17 mouse cellular contexts compared by ENCODE assay signal in the genomic region with DNA sequence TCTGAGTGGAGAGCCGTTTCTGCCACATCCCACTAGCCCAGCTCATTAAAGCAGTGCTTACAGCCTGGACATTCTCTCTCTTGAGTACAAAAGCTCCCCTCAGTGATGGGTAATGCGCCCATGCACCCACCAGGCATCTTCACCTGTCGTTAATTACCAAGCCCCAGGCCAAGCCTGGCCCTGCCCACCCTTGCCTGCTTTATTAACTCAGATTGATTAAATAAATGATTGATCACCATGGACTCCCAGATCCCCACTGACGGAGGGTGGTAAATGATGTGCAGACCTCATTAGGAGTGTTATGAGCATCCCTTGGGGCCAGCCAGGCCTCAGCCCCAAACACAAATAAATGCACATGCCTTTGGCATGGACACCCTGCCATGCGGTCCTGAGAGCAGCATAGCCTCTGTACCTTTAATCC.
DNase-seq lines count a peak whose midpoint lies in the region; ATAC-seq lines count a peak whose summit lies in the region.
"Had no signal": no experiment of that assay in that cellular context is flagged by ENCODE, and none has a peak within 500 bp of the region (broad histone marks: within the 10 kb centered on the region; RNA-seq: fewer than 3 reads in every experiment).

No protein-coding gene starts in this region.

- no peaks in the 10 kb centered on the region for H3K9me3 ChIP-seq in limb, embryonic 11.5 days (ENCODE audit: control insufficient read depth, low read length)
- no peaks in the 10 kb centered on the region for H3K9me3 ChIP-seq in limb, embryonic 10.5 days (replicated peaks)
- no peaks in the 10 kb centered on the region for H3K9me3 ChIP-seq in hindbrain, embryonic 11.5 days (ENCODE audit: control insufficient read depth, low read length)
- H3K9me3 ChIP-seq in hindbrain, embryonic 15.5 days, result no peaks in the 10 kb centered on the region
- no peaks in the 10 kb centered on the region for H3K9me3 ChIP-seq in neural tube, embryonic 14.5 days (ENCODE audit: control insufficient read depth, low read length)
- H3K9me3 ChIP-seq: heart, embryonic 12.5 days; intestine, embryonic 15.5 days; kidney, embryonic 15.5 days had no signal

- no peak overlapping the region for H3K27ac ChIP-seq in limb, embryonic 11.5 days (replicated peaks; ENCODE audit: low read depth, low read length)
- no peak overlapping the region for H3K27ac ChIP-seq in limb, embryonic 10.5 days
- H3K27ac ChIP-seq in hindbrain, embryonic 11.5 days (ENCODE audit: low read depth, low read length), result no peak overlapping the region
- H3K27ac ChIP-seq in hindbrain, embryonic 15.5 days (replicated peaks), result no peak overlapping the region
- H3K27ac ChIP-seq in neural tube, embryonic 14.5 days (ENCODE audit: low read depth, low read length), result no peak overlapping the region
- H3K27ac ChIP-seq: intestine, embryonic 15.5 days; kidney, embryonic 15.5 days had no signal

- H3K4me2 ChIP-seq in limb, embryonic 11.5 days (ENCODE audit: low read depth, severe bottlenecking), result no peak overlapping the region
- H3K4me2 ChIP-seq in hindbrain, embryonic 11.5 days (replicated peaks; ENCODE audit: low read depth, low read length), result no peak overlapping the region
- no peak overlapping the region for H3K4me2 ChIP-seq in hindbrain, embryonic 15.5 days
- H3K4me2 ChIP-seq in neural tube, embryonic 14.5 days (ENCODE audit: low read depth, low read length), result no peak overlapping the region
- H3K4me2 ChIP-seq: heart, embryonic 12.5 days; intestine, embryonic 15.5 days; kidney, embryonic 15.5 days; liver, embryonic 11.5 days had no signal

- no peaks in the 10 kb centered on the region for H3K36me3 ChIP-seq in limb, embryonic 11.5 days (ENCODE audit: control insufficient read depth, insufficient read depth, low read length)
- H3K36me3 ChIP-seq in limb, embryonic 10.5 days, result no peaks in the 10 kb centered on the region
- no peaks in the 10 kb centered on the region for H3K36me3 ChIP-seq in hindbrain, embryonic 11.5 days (ENCODE audit: control insufficient read depth, insufficient read depth, low read length)
- no peaks in the 10 kb centered on the region for H3K36me3 ChIP-seq in hindbrain, embryonic 15.5 days
- H3K36me3 ChIP-seq in neural tube, embryonic 14.5 days (ENCODE audit: control insufficient read depth, insufficient read depth, low read length), result no peaks in the 10 kb centered on the region
- H3K36me3 ChIP-seq: heart, embryonic 12.5 days; intestine, embryonic 15.5 days; kidney, embryonic 15.5 days had no signal

- peak; percentile 29 for DNase-seq in limb, embryonic 11.5 days (ENCODE audit: low spot score)
- DNase-seq in limb, embryonic 10.5 days (ENCODE audit: low spot score), result no peak
- DNase-seq in hindbrain, embryonic 11.5 days (ENCODE audit: low spot score), result peak; percentile 36
- DNase-seq in ovary, postnatal 10 days (ENCODE audit: low spot score), result no peak
- no peak for DNase-seq in thymus, postnatal 14 days
- DNase-seq: cerebellum, postnatal 14 days; gastrocnemius, postnatal 25 days; lung, adult 2 months; lung, postnatal 36 days; spleen, adult 18-20 months had no signal

- H3K27me3 ChIP-seq in limb, embryonic 11.5 days (ENCODE audit: control insufficient read depth, insufficient read depth, low read length), result no peaks in the 10 kb centered on the region
- H3K27me3 ChIP-seq in limb, embryonic 10.5 days (ENCODE audit: low read depth, poor library complexity, severe bottlenecking), result no peaks in the 10 kb centered on the region
- H3K27me3 ChIP-seq in hindbrain, embryonic 11.5 days (ENCODE audit: control insufficient read depth, insufficient read depth, low read length), result no peaks in the 10 kb centered on the region
- H3K27me3 ChIP-seq in hindbrain, embryonic 15.5 days, result no peaks in the 10 kb centered on the region
- no peaks in the 10 kb centered on the region; the same call in 1 of the 2 replicates for H3K27me3 ChIP-seq in neural tube, embryonic 14.5 days (ENCODE audit: control insufficient read depth, insufficient read depth, low read length)
- H3K27me3 ChIP-seq: intestine, embryonic 15.5 days; kidney, embryonic 15.5 days had no signal

- 0 out of 2 replicates have a peak, but pooled peaks cover 2% of the 10 kb centered on the region for H3K4me1 ChIP-seq in limb, embryonic 11.5 days (ENCODE audit: control insufficient read depth, insufficient read depth, low read length)
- H3K4me1 ChIP-seq in limb, embryonic 10.5 days, result peaks cover 21% of the 10 kb centered on the region
- no peaks in the 10 kb centered on the region for H3K4me1 ChIP-seq in hindbrain, embryonic 11.5 days (replicated peaks; ENCODE audit: control insufficient read depth, insufficient read depth, low read length)
- 0 out of 2 replicates have a peak, but pooled peaks cover 4% of the 10 kb centered on the region for H3K4me1 ChIP-seq in hindbrain, embryonic 15.5 days (replicated peaks)
- no peaks in the 10 kb centered on the region for H3K4me1 ChIP-seq in neural tube, embryonic 14.5 days (ENCODE audit: control insufficient read depth, insufficient read depth, low read length)

- ATAC-seq in limb, embryonic 11.5 days (ENCODE audit: insufficient number of reproducible peaks, low FRiP score, low TSS enrichment, low read depth), result no peak
- peak; percentile 88 for ATAC-seq in hindbrain, embryonic 11.5 days (ENCODE audit: low FRiP score)
- ATAC-seq in hindbrain, embryonic 15.5 days (ENCODE audit: low FRiP score, low read depth), result peak; percentile 65; the same call in 1 of the 2 replicates
- peak; percentile 56; the same call in 1 of the 2 replicates for ATAC-seq in neural tube, embryonic 14.5 days (ENCODE audit: low read depth)
- ATAC-seq: intestine, embryonic 15.5 days had no signal

- WGBS in limb, embryonic 11.5 days, result 20% methylated on average over 5 of the region's 5 CpGs
- 38% methylated on average over 5 of the region's 5 CpGs for WGBS in limb, embryonic 10.5 days
- WGBS in hindbrain, embryonic 11.5 days, result 61% methylated on average over 5 of the region's 5 CpGs
- WGBS in hindbrain, embryonic 15.5 days, result 36% methylated on average over 5 of the region's 5 CpGs
- WGBS in neural tube, embryonic 14.5 days, result 21% methylated on average over 5 of the region's 5 CpGs

- no peak overlapping the region for H3K9ac ChIP-seq in limb, embryonic 11.5 days (ENCODE audit: low read length)
- no peak overlapping the region for H3K9ac ChIP-seq in hindbrain, embryonic 11.5 days (ENCODE audit: low read depth, low read length)
- no peak overlapping the region for H3K9ac ChIP-seq in hindbrain, embryonic 15.5 days
- no peak overlapping the region for H3K9ac ChIP-seq in neural tube, embryonic 14.5 days (replicated peaks; ENCODE audit: low read depth, low read length)
- H3K9ac ChIP-seq: heart, embryonic 12.5 days; intestine, embryonic 15.5 days; kidney, embryonic 15.5 days had no signal

- no peak overlapping the region for H3K4me3 ChIP-seq in limb, embryonic 11.5 days (ENCODE audit: low read depth, low read length)
- no peak overlapping the region for H3K4me3 ChIP-seq in limb, embryonic 10.5 days
- no peak overlapping the region for H3K4me3 ChIP-seq in hindbrain, embryonic 11.5 days (ENCODE audit: low read depth, low read length)
- H3K4me3 ChIP-seq in hindbrain, embryonic 15.5 days, result no peak overlapping the region
- H3K4me3 ChIP-seq in neural tube, embryonic 14.5 days (ENCODE audit: low read depth, low read length), result no peak overlapping the region
- H3K4me3 ChIP-seq: erythroblast, embryonic 14.5 days; heart, embryonic 12.5 days; intestine, embryonic 15.5 days; kidney, embryonic 15.5 days had no signal

Comparison
In these comparisons a context has a peak if more than half of its experiments do, and no peak if none do; other contexts are left out.
1. DNase-seq: peak in limb, embryonic 11.5 days (single experiment) and hindbrain, embryonic 11.5 days (single experiment); none in limb, embryonic 10.5 days (single experiment), ovary, postnatal 10 days (single experiment) and thymus, postnatal 14 days (single experiment).